Mouse (Mus musculus): ENCODE measurements around the gene Trappc1.

DNA sequence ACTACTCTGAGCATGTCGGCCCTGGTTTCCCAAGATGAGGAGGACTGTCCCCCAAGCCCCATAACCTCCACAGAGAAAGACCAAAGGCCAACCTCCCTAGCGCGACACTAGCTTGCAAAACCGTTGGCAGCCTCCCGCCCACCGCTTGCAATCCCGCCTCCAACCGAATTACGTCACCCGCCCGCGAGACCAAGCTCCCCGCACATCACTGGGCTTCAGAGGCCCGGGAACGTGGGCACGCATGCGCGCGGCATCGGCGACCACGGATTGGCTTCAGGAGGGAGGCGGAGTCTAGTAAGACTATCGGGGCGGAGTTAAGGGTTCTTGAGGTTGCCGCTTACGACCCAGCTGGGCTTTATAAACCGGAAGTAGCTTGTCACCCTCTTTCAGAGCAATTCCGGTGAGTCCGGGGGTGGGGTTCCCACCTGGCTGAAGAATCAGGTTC, at the start of gene Trappc1, which contains the start of gene Cntrob:
- TF ChIP-seq POLR2A (IDR thresholded peaks at IDR 0.05; ENCODE audit: insufficient read depth, low read length), result peak; percentile 96
- no peak for TF ChIP-seq CTCF (IDR thresholded peaks at IDR 0.05; ENCODE audit: low read depth, low read length)
